Mouse (Mus musculus): ENCODE measurements around the gene Wwox. TPM values are rescaled to one million over a fixed set of nuclear protein-coding genes. Genes with fewer than 3 reads are reported as not detected.

Gene Wwox
- polyA plus RNA-seq, 1 experiment from 2014 or later: 12.1 TPM

GRCm38 (mm10) chr8:114979671-114980070, 540.2 kb downstream of the Wwox start:
- H3K4me1 ChIP-seq: peaks cover 12% of the 10 kb centered on the region
- no peak overlapping the region for H3K4me3 ChIP-seq
- H3K9me3 ChIP-seq: no peaks in the 10 kb centered on the region
- no peak overlapping the region for H3K27ac ChIP-seq
- 0 out of 2 replicates have a peak, but pooled peaks cover 5% of the 10 kb centered on the region for H3K27me3 ChIP-seq (ENCODE audit: poor library complexity, severe bottlenecking)
- no peaks in the 10 kb centered on the region for H3K36me3 ChIP-seq (replicated peaks)
- DNase-seq (ENCODE audit: extremely low spot score, low spot score): no peak

GRCm38 (mm10) chr8:114982762-114983161, 543.3 kb downstream of the Wwox start:
- no peak for DNase-seq (ENCODE audit: extremely low spot score, low spot score)
- peaks cover 12% of the 10 kb centered on the region for H3K4me1 ChIP-seq
- H3K36me3 ChIP-seq (replicated peaks): no peaks in the 10 kb centered on the region
- H3K4me3 ChIP-seq: no peak overlapping the region
- H3K9me3 ChIP-seq: no peaks in the 10 kb centered on the region
- H3K27me3 ChIP-seq (ENCODE audit: poor library complexity, severe bottlenecking): 0 out of 2 replicates have a peak, but pooled peaks cover 5% of the 10 kb centered on the region
- 94% methylated on average over 11 of the region's 11 CpGs for WGBS
- no peak overlapping the region for H3K27ac ChIP-seq

GRCm38 (mm10) chr8:114984500-114984899, 545.0 kb downstream of the Wwox start:
- 92% methylated on average over 8 of the region's 8 CpGs for WGBS
- no peak for DNase-seq (ENCODE audit: extremely low spot score, low spot score)
- Histone ChIP-seq H3K9me3 (no peaks in the 10 kb centered on the region), H3K36me3 (replicated peaks) (no peaks in the 10 kb centered on the region), H3K27ac (no peak overlapping the region), H3K4me3 (no peak overlapping the region), H3K27me3 (ENCODE audit: poor library complexity, severe bottlenecking) (peaks cover 13% of the 10 kb centered on the region), H3K4me1 (peaks cover 8% of the 10 kb centered on the region)

- DNase-seq (ENCODE audit: extremely low spot score, low spot score): no peak
- H3K4me3 ChIP-seq: no peak overlapping the region
- no peaks in the 10 kb centered on the region for H3K9me3 ChIP-seq
- no peaks in the 10 kb centered on the region for H3K36me3 ChIP-seq (replicated peaks)
- 87% methylated on average over 13 of the region's 13 CpGs for WGBS
- H3K27me3 ChIP-seq (ENCODE audit: poor library complexity, severe bottlenecking): peaks cover 23% of the 10 kb centered on the region
- peaks cover 13% of the 10 kb centered on the region for H3K4me1 ChIP-seq
- H3K27ac ChIP-seq: no peak overlapping the region
Measured at GRCm38 (mm10) chr8:114985996-114986395, 546.5 kb downstream of the Wwox start.

- H3K36me3 ChIP-seq (replicated peaks): no peaks in the 10 kb centered on the region
- H3K4me1 ChIP-seq: peaks cover 23% of the 10 kb centered on the region
- no peak for DNase-seq (ENCODE audit: extremely low spot score, low spot score)
- WGBS: 94% methylated on average over 10 of the region's 10 CpGs
- no peak overlapping the region for H3K27ac ChIP-seq
- H3K27me3 ChIP-seq (ENCODE audit: poor library complexity, severe bottlenecking): peaks cover 23% of the 10 kb centered on the region
- no peak overlapping the region for H3K4me3 ChIP-seq
- no peaks in the 10 kb centered on the region for H3K9me3 ChIP-seq
Measured at GRCm38 (mm10) chr8:114986971-114987370, 547.5 kb downstream of the Wwox start.

GRCm38 (mm10) chr8:114990865-114991613, 551.6 kb downstream of the Wwox start:
- Histone ChIP-seq H3K36me3 (replicated peaks) (no peaks in the 10 kb centered on the region), H3K4me1 (peaks cover 15% of the 10 kb centered on the region), H3K4me3 (no peak overlapping the region), H3K9me3 (no peaks in the 10 kb centered on the region), H3K27ac (no peak overlapping the region), H3K27me3 (ENCODE audit: poor library complexity, severe bottlenecking) (peaks cover 18% of the 10 kb centered on the region)
- no peak for DNase-seq (ENCODE audit: extremely low spot score, low spot score)
- 58% methylated on average over 13 of the region's 13 CpGs for WGBS

GRCm38 (mm10) chr8:115000736-115001135, 561.3 kb downstream of the Wwox start:
- H3K27me3 ChIP-seq (ENCODE audit: poor library complexity, severe bottlenecking): peaks cover 2% of the 10 kb centered on the region
- WGBS: 92% methylated on average over 11 of the region's 11 CpGs
- H3K4me1 ChIP-seq: peaks cover under 1% of the 10 kb centered on the region; the same call in 1 of the 2 replicates
- no peak for DNase-seq (ENCODE audit: extremely low spot score, low spot score)
- H3K27ac ChIP-seq: no peak overlapping the region
- H3K36me3 ChIP-seq (replicated peaks): no peaks in the 10 kb centered on the region
- H3K4me3 ChIP-seq: no peak overlapping the region
- peaks cover 4% of the 10 kb centered on the region; the same call in 1 of the 2 replicates for H3K9me3 ChIP-seq

GRCm38 (mm10) chr8:115005021-115005420, 565.6 kb downstream of the Wwox start:
- Histone ChIP-seq H3K27me3 (ENCODE audit: poor library complexity, severe bottlenecking) (peaks cover 27% of the 10 kb centered on the region), H3K27ac (no peak overlapping the region), H3K4me3 (no peak overlapping the region)

GRCm38 (mm10) chr8:115006561-115006960, 567.1 kb downstream of the Wwox start:
- H3K27ac ChIP-seq: peak overlapping the region; percentile 72
- H3K4me3 ChIP-seq: no peak overlapping the region
- DNase-seq (ENCODE audit: extremely low spot score, low spot score): peak; percentile 56
- peaks cover 32% of the 10 kb centered on the region for H3K27me3 ChIP-seq (ENCODE audit: poor library complexity, severe bottlenecking)
- H3K4me1 ChIP-seq: peaks cover 46% of the 10 kb centered on the region
- no peaks in the 10 kb centered on the region for H3K36me3 ChIP-seq (replicated peaks)
- no peaks in the 10 kb centered on the region for H3K9me3 ChIP-seq
- WGBS: 41% methylated on average over 8 of the region's 8 CpGs

More at GRCm38 (mm10) chr8:115005021-115005420, 565.6 kb downstream of the Wwox start:
- no peaks in the 10 kb centered on the region for H3K36me3 ChIP-seq (replicated peaks)
- peaks cover 32% of the 10 kb centered on the region for H3K4me1 ChIP-seq
- H3K9me3 ChIP-seq: no peaks in the 10 kb centered on the region
- no peak for DNase-seq (ENCODE audit: extremely low spot score, low spot score)
- WGBS: 89% methylated on average over 3 of the region's 3 CpGs

GRCm38 (mm10) chr8:115007280-115007679, 567.8 kb downstream of the Wwox start:
- no peak for DNase-seq (ENCODE audit: extremely low spot score, low spot score)
- Histone ChIP-seq H3K4me3 (no peak overlapping the region), H3K27ac (peak overlapping the region; percentile 72; the same call in 1 of the 2 replicates), H3K36me3 (replicated peaks) (no peaks in the 10 kb centered on the region), H3K27me3 (ENCODE audit: poor library complexity, severe bottlenecking) (peaks cover 39% of the 10 kb centered on the region), H3K4me1 (peaks cover 48% of the 10 kb centered on the region), H3K9me3 (no peaks in the 10 kb centered on the region)
- 57% methylated on average over 7 of the region's 7 CpGs for WGBS

- 91% methylated on average over 9 of the region's 9 CpGs for WGBS
- no peak overlapping the region for H3K4me3 ChIP-seq
- H3K4me1 ChIP-seq: peaks cover 50% of the 10 kb centered on the region
- H3K27me3 ChIP-seq (ENCODE audit: poor library complexity, severe bottlenecking): peaks cover 55% of the 10 kb centered on the region
- H3K9me3 ChIP-seq: no peaks in the 10 kb centered on the region
- H3K27ac ChIP-seq: no peak overlapping the region
- no peaks in the 10 kb centered on the region for H3K36me3 ChIP-seq (replicated peaks)
- no peak for DNase-seq (ENCODE audit: extremely low spot score, low spot score)
Measured at GRCm38 (mm10) chr8:115008624-115009620, 569.5 kb downstream of the Wwox start.

- 13% methylated on average over 9 of the region's 9 CpGs for WGBS
- H3K36me3 ChIP-seq (replicated peaks): no peaks in the 10 kb centered on the region
Measured at GRCm38 (mm10) chr8:115009897-115010768, 570.7 kb downstream of the Wwox start.

More at GRCm38 (mm10) chr8:115009897-115010768, 570.7 kb downstream of the Wwox start:
- Histone ChIP-seq H3K4me1 (peaks cover 50% of the 10 kb centered on the region), H3K4me3 (peak overlapping the region; percentile 4; the same call in 1 of the 2 replicates), H3K27ac (peak overlapping the region; percentile 76), H3K27me3 (ENCODE audit: poor library complexity, severe bottlenecking) (peaks cover 64% of the 10 kb centered on the region), H3K9me3 (no peaks in the 10 kb centered on the region)
- no peak for DNase-seq (ENCODE audit: extremely low spot score, low spot score)
